Mouse (Mus musculus): ENCODE data around the gene Gpatch11. TPM values are rescaled to one million over a fixed set of nuclear protein-coding genes. Genes with fewer than 3 reads are reported as not detected.

The Gpatch11 gene
- polyA plus RNA-seq, 1 experiment from 2014 or later = 43.6 TPM

DNA sequence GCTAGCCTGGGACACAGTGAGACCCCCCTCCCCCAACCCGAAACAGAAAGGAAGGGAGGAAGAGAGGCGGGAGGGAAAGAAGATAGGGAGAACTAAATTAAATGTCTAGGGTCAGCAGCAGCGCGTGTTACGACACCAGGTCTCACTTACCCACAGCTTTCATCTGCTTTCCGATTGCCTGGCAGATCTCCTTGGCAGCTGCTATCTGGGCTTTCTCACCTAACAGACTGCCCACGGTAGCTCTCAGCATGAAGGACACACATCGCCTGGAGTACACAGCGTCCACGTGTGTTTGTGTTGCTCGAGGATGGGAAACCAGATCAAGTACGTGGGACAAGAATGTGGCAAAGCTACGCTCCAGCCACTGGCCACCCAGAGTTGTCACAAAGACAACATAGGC is 11.0 kb upstream of the Gpatch11 start:
- no peak overlapping the region for H3K27ac ChIP-seq (ENCODE audit: low read length)
- no peak overlapping the region for H3K9ac ChIP-seq (ENCODE audit: low read length)
- no peak for ATAC-seq (ENCODE audit: insufficient read depth, low FRiP score)
- no peak overlapping the region for H3K4me3 ChIP-seq (replicated peaks; ENCODE audit: low read length)
- no peaks in the 10 kb centered on the region for H3K4me1 ChIP-seq (ENCODE audit: control insufficient read depth, insufficient read depth, low read length)
- H3K27me3 ChIP-seq (ENCODE audit: control insufficient read depth, insufficient read depth, low read length) = no peaks in the 10 kb centered on the region
- no peaks in the 10 kb centered on the region for H3K9me3 ChIP-seq (replicated peaks; ENCODE audit: control insufficient read depth, low read length)
- no peak overlapping the region for H3K4me2 ChIP-seq (ENCODE audit: low read depth, low read length)
- H3K36me3 ChIP-seq (ENCODE audit: control insufficient read depth, insufficient read depth, low read length) = 0 out of 2 replicates have a peak, but pooled peaks cover 2% of the 10 kb centered on the region
- 88% methylated on average over 13 of the region's 13 CpGs for WGBS

DNA sequence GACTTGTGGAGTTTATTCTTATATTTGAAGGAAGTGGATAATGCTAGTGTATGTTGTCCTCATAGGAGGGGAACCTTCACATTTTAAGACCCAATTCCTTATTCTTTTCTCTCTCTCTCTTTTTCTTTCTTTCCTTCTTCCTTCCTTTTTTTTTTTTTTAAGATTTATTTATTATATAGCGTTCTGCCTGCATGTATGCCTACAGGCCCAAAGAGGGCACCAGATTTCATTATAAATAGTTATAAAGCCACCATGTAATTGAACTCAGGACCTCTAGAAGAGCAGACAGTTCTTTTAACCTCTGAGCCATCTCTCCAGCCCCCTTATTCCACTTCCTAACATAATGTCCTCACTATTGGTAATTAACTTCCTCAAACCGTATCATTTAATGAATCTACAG is 689 bp downstream of the Gpatch11 start:
- no peaks in the 10 kb centered on the region for H3K27me3 ChIP-seq (ENCODE audit: control insufficient read depth, insufficient read depth, low read length)
- ATAC-seq (ENCODE audit: insufficient read depth, low FRiP score) = no peak
- peak overlapping the region; percentile 75 for H3K4me2 ChIP-seq (ENCODE audit: low read depth, low read length)
- WGBS = 22% methylated on average over 2 of the region's 2 CpGs
- no peaks in the 10 kb centered on the region; the same call in 1 of the 2 replicates for H3K4me1 ChIP-seq (ENCODE audit: control insufficient read depth, insufficient read depth, low read length)
- H3K36me3 ChIP-seq (ENCODE audit: control insufficient read depth, insufficient read depth, low read length) = 0 out of 2 replicates have a peak, but pooled peaks cover 2% of the 10 kb centered on the region
- peak overlapping the region; percentile 89 for H3K4me3 ChIP-seq (replicated peaks; ENCODE audit: low read length)
- H3K9me3 ChIP-seq (replicated peaks; ENCODE audit: control insufficient read depth, low read length) = no peaks in the 10 kb centered on the region
- peak overlapping the region; percentile 75 for H3K9ac ChIP-seq (ENCODE audit: low read length)
- H3K27ac ChIP-seq (ENCODE audit: low read length) = peak overlapping the region; percentile 84

DNA sequence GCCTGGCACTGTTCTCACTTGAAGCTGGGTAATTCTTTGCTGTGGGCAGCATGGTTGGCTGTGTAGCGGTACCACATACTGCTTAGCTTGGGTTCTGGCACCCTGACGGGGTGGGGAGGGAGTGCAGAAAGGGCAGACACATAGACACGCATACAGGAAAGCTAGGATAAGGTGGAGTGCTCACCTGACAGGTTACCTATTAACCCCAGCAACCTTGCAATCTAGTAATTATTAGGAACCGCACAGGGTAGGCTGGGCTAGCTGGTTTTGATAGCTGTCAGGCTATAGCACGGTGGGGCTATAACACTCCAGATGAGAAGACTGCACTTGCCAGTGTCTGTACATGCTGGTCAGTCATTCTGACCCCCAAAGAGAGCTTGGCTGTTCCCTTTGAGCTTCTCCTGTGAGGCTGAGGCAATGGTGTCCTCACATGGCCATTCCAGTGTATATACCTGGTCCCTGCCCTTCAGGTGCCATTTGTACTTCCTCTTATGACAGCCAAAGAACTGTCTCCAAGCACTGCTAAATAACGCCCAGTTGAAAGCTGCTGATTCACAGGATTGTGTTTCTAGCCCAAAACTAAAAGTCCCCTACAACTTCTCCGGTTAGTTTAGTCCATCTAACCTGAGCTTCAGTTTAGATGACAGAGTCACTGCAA is 7.0 kb downstream of the Gpatch11 start:
- Histone ChIP-seq H3K9me3 (replicated peaks; ENCODE audit: control insufficient read depth, low read length) (no peaks in the 10 kb centered on the region), H3K4me2 (ENCODE audit: low read depth, low read length) (no peak overlapping the region), H3K27me3 (ENCODE audit: control insufficient read depth, insufficient read depth, low read length) (no peaks in the 10 kb centered on the region), H3K36me3 (ENCODE audit: control insufficient read depth, insufficient read depth, low read length) (peaks cover 13% of the 10 kb centered on the region; the same call in 1 of the 2 replicates), H3K27ac (ENCODE audit: low read length) (no peak overlapping the region), H3K9ac (ENCODE audit: low read length) (no peak overlapping the region), H3K4me3 (replicated peaks; ENCODE audit: low read length) (no peak overlapping the region), H3K4me1 (ENCODE audit: control insufficient read depth, insufficient read depth, low read length) (no peaks in the 10 kb centered on the region)
- 84% methylated on average over 7 of the region's 7 CpGs for WGBS
- ATAC-seq (ENCODE audit: insufficient read depth, low FRiP score) = no peak; the same call in 1 of the 2 replicates

DNA sequence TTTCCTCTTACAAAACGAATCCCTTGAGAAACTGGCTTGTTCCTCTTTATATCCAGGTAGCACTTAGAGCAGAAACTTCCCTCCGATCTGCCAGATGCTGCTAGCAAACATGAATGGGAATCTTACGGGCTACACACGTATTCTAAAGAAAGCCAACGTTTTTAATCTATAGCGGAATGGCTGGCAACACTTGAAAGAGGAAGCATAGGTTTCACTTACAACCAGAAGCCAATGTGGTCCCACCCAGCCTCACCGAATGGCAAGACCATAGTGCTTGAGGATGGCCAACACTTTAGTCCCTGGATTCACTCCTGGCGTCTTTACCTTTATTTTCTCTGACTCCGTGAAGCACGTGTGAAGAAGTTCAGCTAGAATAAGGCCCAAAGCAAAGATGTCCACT is 20.9 kb downstream of the Gpatch11 start:
- no peak for ATAC-seq (ENCODE audit: insufficient read depth, low FRiP score)
- H3K27me3 ChIP-seq (ENCODE audit: control insufficient read depth, insufficient read depth, low read length) = no peaks in the 10 kb centered on the region
- 83% methylated on average over 10 of the region's 10 CpGs for WGBS
- H3K27ac ChIP-seq (ENCODE audit: low read length) = no peak overlapping the region
- no peaks in the 10 kb centered on the region for H3K4me1 ChIP-seq (ENCODE audit: control insufficient read depth, insufficient read depth, low read length)
- no peak overlapping the region for H3K4me3 ChIP-seq (replicated peaks; ENCODE audit: low read length)
- no peaks in the 10 kb centered on the region for H3K9me3 ChIP-seq (replicated peaks; ENCODE audit: control insufficient read depth, low read length)
- no peak overlapping the region for H3K9ac ChIP-seq (ENCODE audit: low read length)
- no peaks in the 10 kb centered on the region for H3K36me3 ChIP-seq (ENCODE audit: control insufficient read depth, insufficient read depth, low read length)
- H3K4me2 ChIP-seq (ENCODE audit: low read depth, low read length) = no peak overlapping the region

DNA sequence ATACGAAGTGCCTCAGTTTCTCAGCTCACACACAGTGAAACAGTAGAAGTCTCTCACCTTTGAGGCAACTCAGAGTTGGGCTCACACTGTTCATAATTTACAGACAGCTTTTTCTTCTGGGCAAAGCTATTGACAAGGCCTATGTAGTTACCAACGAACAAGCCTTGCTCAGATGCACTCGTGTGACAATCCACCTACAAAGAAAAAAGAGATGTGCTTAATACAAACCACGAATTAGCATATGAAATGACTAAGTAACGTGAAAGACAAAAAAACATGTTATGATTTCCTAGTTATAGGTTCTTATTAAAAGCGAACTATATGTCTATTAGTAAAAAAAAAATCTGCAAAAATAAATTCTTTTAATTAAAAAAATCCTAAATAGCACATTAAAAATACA is 38.5 kb downstream of the Gpatch11 start:
- H3K27ac ChIP-seq (ENCODE audit: low read length) = no peak overlapping the region
- no peaks in the 10 kb centered on the region for H3K4me1 ChIP-seq (ENCODE audit: control insufficient read depth, insufficient read depth, low read length)
- H3K4me3 ChIP-seq (replicated peaks; ENCODE audit: low read length) = no peak overlapping the region
- no peaks in the 10 kb centered on the region for H3K9me3 ChIP-seq (replicated peaks; ENCODE audit: control insufficient read depth, low read length)
- no peaks in the 10 kb centered on the region for H3K27me3 ChIP-seq (ENCODE audit: control insufficient read depth, insufficient read depth, low read length)
- WGBS = 91% methylated on average over 6 of the region's 6 CpGs
- no peak for ATAC-seq (ENCODE audit: insufficient read depth, low FRiP score)
- H3K4me2 ChIP-seq (ENCODE audit: low read depth, low read length) = no peak overlapping the region
- H3K9ac ChIP-seq (ENCODE audit: low read length) = no peak overlapping the region
- H3K36me3 ChIP-seq (ENCODE audit: control insufficient read depth, insufficient read depth, low read length) = peaks cover 2% of the 10 kb centered on the region; the same call in 1 of the 2 replicates

DNA sequence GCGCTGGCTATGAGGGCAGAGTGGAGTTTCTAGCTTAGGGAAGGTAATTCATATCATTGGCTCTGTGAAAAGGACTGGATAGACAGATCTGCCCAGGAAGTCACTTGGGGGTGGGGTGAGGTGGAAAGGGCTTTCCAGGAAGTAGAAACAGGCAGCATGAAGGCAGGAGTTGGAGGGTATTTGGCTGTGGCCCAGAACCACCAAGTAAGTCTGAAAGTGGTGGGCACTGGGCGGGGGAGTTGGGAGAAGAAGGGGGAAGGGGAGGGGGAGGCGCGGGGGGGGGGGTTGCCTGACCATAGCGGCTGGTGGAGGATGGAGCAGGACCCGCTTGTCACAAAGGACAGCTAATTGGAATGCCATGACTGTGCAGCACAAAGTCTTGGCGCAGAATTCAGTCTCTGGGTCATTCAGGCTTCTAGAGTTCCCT is 46.5 kb downstream of the Gpatch11 start:
- Histone ChIP-seq H3K27ac (ENCODE audit: low read length) (peak overlapping the region; percentile 64; the same call in 1 of the 2 replicates), H3K9ac (ENCODE audit: low read length) (peak overlapping the region; percentile 77), H3K36me3 (ENCODE audit: control insufficient read depth, insufficient read depth, low read length) (no peaks in the 10 kb centered on the region), H3K4me1 (ENCODE audit: control insufficient read depth, insufficient read depth, low read length) (peaks cover 5% of the 10 kb centered on the region), H3K27me3 (ENCODE audit: control insufficient read depth, insufficient read depth, low read length) (no peaks in the 10 kb centered on the region), H3K4me3 (replicated peaks; ENCODE audit: low read length) (peak overlapping the region; percentile 69), H3K9me3 (replicated peaks; ENCODE audit: control insufficient read depth, low read length) (no peaks in the 10 kb centered on the region; the same call in 1 of the 2 replicates), H3K4me2 (ENCODE audit: low read depth, low read length) (peak overlapping the region; percentile 61)
- 9% methylated on average over 5 of the region's 7 CpGs for WGBS
- peak; percentile 51; the same call in 1 of the 2 replicates for ATAC-seq (ENCODE audit: insufficient read depth, low FRiP score)

DNA sequence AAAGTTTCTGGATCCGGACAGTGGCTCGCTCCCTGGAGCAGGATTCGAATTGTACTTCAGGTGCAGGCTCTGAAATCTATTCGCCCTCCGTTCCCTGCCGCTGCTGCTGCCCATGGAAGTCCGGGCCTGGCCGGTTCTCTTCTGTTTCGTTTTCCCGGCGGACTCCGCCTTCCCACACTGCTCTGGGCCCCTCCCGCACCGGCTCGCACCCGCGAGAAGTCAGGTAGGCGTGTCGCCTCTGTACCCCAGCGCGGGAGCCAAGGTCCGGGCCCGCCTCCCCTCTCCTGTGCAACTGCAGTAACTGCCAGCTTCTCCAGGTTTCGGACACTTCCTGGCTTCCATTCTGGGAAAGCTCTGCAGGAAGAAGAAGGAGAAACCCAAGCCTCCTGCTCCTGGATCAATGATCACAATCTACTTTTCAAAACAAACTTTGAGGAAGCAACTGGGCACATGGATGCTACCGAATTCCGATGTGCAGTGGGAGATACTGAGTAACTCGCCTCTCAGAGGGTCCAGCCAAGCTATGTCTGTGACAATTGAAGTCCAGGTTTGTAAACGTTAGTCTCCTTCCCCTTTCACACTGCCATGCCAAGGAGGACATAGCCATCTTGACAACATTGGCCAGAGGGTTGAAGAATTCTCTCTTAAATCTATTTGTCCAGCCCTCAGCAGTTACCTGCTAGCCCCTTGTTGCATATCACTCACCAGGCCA is 47.2 kb downstream of the Gpatch11 start, which contains the start of gene Eif2ak2:
Eif2ak2 (minus strand) TSS at position 173 of the 712 bp plus-strand sequence.
- peak within 1 kb of the TSS; percentile 69 for H3K4me3 ChIP-seq (replicated peaks; ENCODE audit: low read length)
- no peaks in the 10 kb centered on the region for H3K27me3 ChIP-seq (ENCODE audit: control insufficient read depth, insufficient read depth, low read length)
- under 1% methylated on average over 28 of the region's 28 CpGs for WGBS
- H3K36me3 ChIP-seq (ENCODE audit: control insufficient read depth, insufficient read depth, low read length) = no peaks in the 10 kb centered on the region
- H3K4me1 ChIP-seq (ENCODE audit: control insufficient read depth, insufficient read depth, low read length) = peaks cover 5% of the 10 kb centered on the region
- H3K9ac ChIP-seq (ENCODE audit: low read length) = peak within 1 kb of the TSS; percentile 77
- no peaks in the 10 kb centered on the region; the same call in 1 of the 2 replicates for H3K9me3 ChIP-seq (replicated peaks; ENCODE audit: control insufficient read depth, low read length)
- H3K4me2 ChIP-seq (ENCODE audit: low read depth, low read length) = peak within 1 kb of the TSS; percentile 61
- ATAC-seq (ENCODE audit: insufficient read depth, low FRiP score) = peak; percentile 98
- peak within 1 kb of the TSS; percentile 64 for H3K27ac ChIP-seq (ENCODE audit: low read length)

DNA sequence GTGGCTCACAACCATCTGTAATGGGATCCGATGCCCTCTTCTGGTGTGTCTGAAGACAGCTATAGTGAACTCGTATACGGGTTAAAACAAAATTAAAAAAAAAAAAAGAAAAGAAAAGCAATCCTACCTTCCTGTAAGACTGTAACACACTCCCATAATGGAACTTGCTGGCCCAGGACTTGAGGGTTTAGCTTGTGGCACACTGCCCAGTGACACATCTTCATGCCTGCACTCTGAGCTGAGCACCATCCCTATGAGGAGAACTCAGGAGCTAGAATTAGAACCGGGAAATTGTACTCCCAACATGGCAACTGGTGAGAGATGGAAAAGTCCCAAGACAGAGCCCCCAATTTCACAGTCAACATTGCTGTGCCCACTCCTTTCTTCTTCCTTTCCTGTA is 47.9 kb downstream of the Gpatch11 start:
- Histone ChIP-seq H3K27ac (ENCODE audit: low read length) (no peak overlapping the region), H3K27me3 (ENCODE audit: control insufficient read depth, insufficient read depth, low read length) (no peaks in the 10 kb centered on the region), H3K4me2 (ENCODE audit: low read depth, low read length) (no peak overlapping the region), H3K9me3 (replicated peaks; ENCODE audit: control insufficient read depth, low read length) (no peaks in the 10 kb centered on the region; the same call in 1 of the 2 replicates), H3K4me1 (ENCODE audit: control insufficient read depth, insufficient read depth, low read length) (peaks cover 5% of the 10 kb centered on the region), H3K4me3 (replicated peaks; ENCODE audit: low read length) (no peak overlapping the region), H3K9ac (ENCODE audit: low read length) (no peak overlapping the region), H3K36me3 (ENCODE audit: control insufficient read depth, insufficient read depth, low read length) (no peaks in the 10 kb centered on the region)
- 88% methylated on average over 4 of the region's 4 CpGs for WGBS
- ATAC-seq (ENCODE audit: insufficient read depth, low FRiP score) = no peak

Data from stomach, embryonic 16.5 days (tissue).